Mouse (Mus musculus): ENCODE data around the gene Higd1c.

DNA sequence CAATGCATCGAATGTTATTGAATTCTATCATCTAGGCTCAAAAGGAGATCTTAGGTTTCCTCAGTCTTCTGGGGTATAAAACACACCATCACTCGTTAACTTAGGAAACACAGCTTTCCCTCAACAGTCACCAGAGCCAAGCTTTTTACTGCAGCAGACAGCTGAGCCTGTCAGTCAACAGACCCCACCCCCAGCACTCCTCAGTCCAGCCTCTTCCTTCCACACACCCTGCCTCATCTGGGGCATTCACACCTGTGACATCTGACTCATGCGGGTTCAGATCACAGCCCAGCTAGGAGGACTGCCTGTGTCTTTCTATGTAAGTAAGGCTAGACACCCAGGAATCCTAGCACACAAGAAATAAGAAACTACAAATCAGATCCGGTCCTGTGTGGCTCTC is 49.7 kb downstream of the Higd1c start:
- TF ChIP-seq POLR2A (IDR thresholded peaks at IDR 0.05; ENCODE audit: low read depth, low read length) (no peak), CTCF (conservative IDR thresholded peaks at IDR 0.05; ENCODE audit: insufficient read depth, insufficient read length, low read depth, low read length) (no peak)

Measured in kidney, adult 2 months (tissue).